Mouse (Mus musculus): ENCODE measurements around the gene Lalba.

Lalba gene
- long read RNA-seq, experiment 1, result 0 reads
- long read RNA-seq, experiment 2, result 0 reads

DNA sequence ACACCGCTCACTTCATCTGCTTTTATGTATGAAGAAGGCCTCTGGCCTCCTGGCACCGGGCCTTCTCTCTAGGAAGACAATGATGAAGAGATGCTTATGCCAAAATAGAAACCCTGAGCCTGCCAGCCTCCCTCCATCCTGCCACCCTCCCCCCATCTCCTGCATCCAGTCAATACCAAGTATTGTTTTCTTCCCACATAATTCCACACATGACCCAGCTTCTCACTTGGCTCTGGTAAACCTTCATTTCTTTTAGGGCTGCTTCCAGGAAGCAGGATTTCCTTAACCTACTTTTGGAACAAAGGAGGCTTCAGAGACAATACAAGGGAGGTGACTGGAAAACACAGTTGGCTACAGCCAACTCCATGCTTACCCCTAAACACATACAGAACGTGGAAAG lies at the start of gene Lalba:
Gene Lalba (minus strand): TSS at position 21 of the 400 bp plus-strand sequence.
- intact Hi-C loops (cut with DNase I), result no loop called here

DNA sequence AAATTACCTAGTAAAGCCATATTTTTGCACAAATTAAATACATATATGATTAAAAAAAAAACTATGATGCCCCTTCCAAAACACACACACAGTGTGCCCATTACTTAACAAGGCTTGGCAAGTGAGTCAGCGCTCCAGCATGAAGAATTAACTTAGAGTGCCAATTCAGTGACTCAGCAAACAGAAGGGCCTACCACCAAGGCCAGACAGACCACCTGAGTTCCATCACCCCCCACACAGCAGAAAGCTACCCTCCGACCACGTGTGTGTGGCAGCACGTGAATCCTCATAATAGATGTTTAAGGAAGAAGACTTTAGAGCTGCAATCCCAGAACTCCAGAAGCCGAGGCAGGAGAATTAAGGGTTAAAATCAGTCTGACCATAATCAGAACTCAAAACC lies 49.8 kb upstream of the Lalba start:
- intact Hi-C loops (cut with DNase I), result loop anchor here (5.0 kb wide), 1 partner anchor 35 kb away; no protein-coding TSS in a partner anchor

DNA sequence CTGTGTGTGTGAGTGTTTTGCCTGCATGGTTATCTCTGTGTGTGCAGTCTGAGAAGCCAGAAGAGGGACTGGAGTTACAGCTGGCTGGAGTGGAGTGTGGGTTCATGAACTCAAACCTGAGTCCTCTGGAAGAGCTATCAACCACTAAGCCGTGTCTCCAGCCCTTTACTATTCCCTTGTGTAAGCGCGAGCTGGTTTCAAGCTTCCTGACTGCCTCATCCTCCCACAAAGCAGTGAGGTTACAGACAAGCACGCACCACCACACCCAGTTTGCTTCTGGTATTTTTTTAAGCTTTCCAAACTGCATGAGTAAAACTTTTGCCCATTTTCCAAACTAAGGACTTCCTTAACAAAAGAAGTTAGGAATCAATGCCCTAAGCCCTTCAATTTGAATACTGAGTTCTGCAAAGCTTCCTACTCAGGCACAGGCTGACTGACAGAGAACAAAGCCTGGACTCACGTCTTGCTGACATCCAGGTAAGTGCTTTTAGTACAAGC lies 45.6 kb upstream of the Lalba start:
- intact Hi-C loops (cut with DNase I), result no loop called here

DNA sequence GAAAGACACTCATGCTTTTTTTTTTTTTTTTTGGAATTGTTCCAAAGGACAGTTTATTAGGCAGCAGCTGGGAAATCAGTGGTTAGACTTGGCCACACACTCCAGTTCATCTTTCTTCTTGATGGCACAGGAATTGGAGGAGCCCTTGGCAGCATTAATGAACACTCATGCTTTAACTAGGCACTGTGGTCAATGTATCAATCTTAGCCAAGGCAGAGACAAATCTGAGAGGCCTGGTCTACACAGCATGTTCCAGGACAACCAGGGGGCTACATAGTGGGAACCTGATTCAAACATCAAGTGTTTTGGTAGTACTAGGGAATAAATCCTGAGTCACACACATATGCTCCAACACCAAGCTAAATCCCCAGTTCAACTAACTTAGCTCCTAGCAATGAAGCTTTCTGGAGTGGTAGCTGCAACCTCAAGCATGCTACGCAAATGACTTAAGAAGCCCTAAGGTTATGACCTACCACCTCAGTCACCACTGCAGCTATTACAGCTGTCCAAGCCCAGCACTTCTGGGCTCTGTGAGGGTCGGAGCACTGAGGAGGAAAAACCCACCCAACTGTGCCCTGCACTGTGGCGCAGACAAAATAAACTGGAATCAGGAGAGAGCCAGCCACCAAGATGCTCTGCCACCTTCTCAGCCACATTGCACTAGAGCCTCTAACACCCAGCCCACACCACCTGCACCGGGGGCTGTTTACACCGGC lies 44.7 kb upstream of the Lalba start:
- intact Hi-C loops (cut with DNase I), result no loop called here

DNA sequence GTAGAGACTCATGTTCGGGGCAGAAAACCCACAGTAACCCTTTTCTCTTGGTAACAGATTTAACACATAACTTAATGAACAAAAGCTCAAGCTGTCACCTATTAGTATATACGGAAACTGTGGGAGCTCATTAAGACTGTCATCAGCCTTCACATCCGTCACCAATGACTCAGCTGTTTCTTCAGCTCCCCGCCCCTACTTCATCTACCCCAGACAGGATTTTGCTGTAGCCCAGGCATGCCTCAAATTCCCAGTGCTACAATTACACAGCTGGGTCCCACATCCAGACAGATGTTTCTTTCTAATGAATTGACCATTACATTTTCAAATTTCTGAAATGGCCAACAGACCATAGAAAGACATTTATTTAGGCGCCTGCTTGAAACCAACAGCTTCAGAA lies 43.5 kb upstream of the Lalba start:
- intact Hi-C loops (cut with DNase I), result no loop called here

DNA sequence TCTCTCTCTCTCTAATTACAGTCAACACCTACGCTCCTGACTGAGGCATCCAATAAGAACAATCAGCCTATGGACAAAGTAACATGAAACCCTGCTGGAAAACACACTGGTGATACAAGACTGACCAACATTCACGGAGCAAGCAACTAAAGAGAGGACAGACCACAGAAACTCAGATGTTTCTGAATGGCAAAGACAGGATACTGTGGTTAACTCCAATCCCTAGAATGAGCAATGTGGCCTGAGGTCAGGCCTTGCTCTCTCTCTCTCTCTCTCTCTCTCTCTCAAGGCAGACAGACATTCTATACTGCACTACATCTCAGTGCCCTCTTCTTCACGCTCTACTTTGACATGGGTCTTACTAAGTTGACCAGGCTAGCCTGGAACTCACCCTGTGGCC lies 38.7 kb upstream of the Lalba start:
- intact Hi-C loops (cut with DNase I), result no loop called here

DNA sequence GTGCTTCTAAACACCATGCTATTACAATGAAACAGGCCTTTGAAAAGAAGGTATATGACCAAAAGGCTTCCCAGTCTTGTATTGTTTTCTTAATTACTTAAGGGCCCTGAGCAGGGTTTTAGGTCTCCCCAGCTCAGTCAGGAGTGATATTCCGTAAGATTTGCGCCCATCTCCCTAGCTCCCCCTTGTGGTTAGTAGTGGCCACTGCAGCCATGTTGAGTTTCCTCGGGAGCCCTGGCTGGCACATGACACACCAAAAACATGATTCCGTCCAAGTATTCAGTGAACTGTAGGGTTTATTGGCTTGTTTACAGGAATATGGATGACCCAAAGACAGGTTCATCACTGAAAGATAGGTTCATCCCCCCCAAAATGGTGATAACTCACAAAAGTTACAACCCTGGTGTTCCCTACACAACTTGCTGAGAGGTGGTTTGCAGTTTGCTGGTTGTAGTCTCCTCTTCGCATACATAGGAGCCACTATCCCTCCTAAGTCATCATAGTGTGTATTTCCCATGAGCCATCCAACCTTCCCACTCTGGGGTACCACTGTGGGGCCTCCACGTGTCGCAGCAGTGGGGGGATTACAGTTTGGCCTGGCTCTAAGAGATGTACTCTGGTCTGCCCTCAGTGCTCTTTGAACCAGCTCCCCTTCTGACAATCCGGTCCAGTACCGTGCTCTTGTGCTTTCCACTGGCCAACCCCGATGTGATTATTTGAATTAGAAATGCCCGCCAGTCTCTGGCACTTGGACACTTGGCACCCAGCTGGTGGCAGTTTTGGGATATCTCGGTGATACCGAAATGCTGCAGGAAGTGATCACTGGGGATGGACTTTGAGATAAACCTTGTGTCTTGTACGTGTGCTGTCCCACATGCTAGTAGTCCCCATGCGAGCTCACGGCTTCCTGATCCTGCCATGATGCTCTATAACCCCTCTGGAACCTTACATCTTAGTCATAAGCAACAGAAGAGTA lies 35.1 kb upstream of the Lalba start:
- intact Hi-C loops (cut with DNase I), result loop anchor here (10.0 kb wide), 1 partner anchor 47 kb away; no protein-coding TSS in a partner anchor

DNA sequence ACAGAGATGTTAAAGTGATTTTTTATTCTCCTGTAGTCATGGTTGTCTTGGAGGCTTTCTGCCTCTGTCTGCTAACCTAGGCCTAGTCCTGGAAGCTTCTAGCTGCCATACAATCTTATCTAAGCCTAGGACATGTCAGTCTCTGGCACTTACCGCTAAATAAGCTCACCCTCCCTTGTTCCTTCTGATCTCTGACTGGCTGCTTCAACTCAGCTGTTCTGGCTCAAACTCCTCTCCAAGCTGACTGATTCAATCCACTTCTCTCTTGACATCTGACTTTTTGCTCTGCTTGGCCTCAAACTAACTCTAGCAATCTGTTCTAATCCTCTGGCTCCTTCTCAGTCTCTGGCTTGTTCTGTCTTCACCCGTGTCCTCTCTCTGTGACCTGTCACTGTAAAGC lies 32.3 kb upstream of the Lalba start:
- intact Hi-C loops (cut with DNase I), result loop anchor here (10.0 kb wide), 1 partner anchor 50 kb away; no protein-coding TSS in a partner anchor

DNA sequence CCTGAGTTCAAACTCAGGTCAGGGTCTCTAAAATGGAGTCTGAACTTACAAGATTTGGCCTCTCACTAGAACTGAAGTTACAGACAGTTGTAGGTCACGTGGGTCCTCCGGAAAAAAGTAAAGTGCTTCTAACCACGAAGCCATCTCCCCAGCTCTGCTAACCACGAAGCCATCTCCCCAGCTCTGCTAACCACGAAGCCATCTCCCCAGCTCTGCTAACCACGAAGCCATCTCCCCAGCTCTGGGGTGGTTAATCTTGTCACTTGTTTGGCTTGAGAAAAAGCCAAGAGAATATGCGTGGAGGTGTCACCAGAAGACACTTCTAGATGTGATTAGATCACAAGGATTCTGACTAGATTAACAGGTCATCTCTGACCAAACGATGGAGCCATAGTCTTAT lies 31.6 kb upstream of the Lalba start:
- intact Hi-C loops (cut with DNase I), result loop anchor here (10.0 kb wide), 1 partner anchor 51 kb away; no protein-coding TSS in a partner anchor

DNA sequence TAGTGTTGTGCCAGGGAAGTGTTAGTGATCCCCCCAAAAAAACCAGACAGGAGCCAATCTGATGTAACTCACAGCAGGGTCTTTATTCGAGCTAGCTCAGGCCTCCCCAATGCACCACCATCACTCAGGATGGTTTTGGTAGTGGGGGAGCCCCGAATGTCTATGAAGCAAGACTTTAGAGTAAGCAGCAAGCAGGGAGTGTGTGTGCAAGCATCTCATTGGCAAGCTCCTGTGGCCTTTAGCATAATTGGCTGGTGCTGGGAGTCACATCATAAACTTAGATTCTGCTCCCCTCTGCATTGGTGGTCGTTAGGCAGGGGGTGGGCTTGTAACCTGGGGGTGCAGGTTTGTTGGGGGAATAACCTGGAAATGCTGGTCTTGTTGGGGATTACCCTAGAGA lies 31.2 kb upstream of the Lalba start:
- intact Hi-C loops (cut with DNase I), result loop anchor here (10.0 kb wide), 1 partner anchor 51 kb away; no protein-coding TSS in a partner anchor

DNA sequence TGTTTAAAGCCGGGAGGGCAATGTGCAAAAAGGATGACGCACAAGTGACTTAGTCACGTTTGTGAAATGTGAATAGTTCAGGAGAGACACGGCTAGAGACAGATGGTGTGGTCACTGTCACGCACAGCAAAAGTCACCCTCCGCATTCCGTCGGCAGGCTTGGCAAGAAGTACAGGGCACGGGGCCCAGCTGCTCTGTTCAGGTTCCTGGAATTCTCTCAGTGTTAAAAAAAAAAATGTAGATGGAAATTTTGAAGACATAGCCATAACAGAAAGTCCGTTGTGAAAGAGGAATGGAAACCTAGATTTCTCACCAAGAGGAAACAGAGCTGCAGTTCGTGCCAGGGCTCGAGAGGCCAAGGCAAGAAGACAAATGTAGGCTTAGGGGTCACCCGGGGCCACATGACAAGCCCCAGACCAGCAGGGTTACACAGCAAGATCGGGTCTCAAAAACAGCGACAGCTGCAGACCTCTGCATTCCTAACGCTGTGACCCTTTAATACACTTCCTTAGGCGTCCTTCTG lies 30.3 kb upstream of the Lalba start:
- intact Hi-C loops (cut with DNase I), result loop anchor here (10.0 kb wide), 1 partner anchor 52 kb away; no protein-coding TSS in a partner anchor

DNA sequence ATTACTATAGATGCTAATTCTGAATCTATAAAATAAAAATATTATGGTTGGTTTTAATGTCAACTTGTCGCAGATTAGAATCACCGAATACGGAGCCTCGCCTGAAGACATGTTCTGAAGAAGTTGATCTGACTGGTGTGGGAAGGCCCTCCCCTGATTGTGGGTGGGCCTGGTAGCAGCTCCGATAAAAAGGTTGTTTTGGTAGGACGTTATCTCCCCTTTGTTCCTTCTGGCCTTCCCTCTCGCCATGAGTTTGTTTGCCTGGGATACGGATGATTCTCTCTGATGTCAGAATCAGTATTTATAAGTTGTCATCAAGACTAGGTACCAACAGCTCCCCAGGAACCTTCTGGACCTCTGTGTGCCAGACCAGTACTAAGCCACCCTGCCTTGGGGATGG lies 29.7 kb upstream of the Lalba start:
- intact Hi-C loops (cut with DNase I), result loop anchor here (10.0 kb wide), 1 partner anchor 53 kb away; no protein-coding TSS in a partner anchor

DNA sequence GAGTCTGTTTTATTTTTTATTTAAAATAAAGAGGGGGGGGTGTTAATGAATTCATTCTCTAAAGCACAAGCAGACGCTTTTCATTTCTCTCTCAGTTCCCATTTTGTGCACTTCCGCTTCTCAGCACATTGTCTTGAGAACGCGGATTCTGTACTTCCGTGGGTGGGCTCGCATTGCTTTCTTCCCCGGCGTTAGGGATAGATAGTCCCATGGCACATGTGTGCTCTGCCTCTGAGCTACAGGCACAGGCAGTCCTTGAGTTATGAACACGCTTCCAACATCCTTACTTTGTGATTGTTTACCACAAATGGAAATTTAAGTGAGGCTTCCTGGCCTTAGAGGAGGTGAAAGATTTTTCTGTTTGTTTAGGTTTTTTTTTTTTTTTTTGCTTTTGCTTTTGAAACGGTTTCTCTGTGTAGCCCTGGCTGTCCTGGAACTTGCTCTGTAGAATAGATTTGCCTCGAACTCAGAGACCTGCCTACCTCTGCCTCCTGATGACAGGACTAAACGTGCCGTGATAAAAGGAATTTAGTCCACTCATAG lies 28.9 kb upstream of the Lalba start:
- intact Hi-C loops (cut with DNase I), result loop anchor here (10.0 kb wide), 1 partner anchor 53 kb away; no protein-coding TSS in a partner anchor

DNA sequence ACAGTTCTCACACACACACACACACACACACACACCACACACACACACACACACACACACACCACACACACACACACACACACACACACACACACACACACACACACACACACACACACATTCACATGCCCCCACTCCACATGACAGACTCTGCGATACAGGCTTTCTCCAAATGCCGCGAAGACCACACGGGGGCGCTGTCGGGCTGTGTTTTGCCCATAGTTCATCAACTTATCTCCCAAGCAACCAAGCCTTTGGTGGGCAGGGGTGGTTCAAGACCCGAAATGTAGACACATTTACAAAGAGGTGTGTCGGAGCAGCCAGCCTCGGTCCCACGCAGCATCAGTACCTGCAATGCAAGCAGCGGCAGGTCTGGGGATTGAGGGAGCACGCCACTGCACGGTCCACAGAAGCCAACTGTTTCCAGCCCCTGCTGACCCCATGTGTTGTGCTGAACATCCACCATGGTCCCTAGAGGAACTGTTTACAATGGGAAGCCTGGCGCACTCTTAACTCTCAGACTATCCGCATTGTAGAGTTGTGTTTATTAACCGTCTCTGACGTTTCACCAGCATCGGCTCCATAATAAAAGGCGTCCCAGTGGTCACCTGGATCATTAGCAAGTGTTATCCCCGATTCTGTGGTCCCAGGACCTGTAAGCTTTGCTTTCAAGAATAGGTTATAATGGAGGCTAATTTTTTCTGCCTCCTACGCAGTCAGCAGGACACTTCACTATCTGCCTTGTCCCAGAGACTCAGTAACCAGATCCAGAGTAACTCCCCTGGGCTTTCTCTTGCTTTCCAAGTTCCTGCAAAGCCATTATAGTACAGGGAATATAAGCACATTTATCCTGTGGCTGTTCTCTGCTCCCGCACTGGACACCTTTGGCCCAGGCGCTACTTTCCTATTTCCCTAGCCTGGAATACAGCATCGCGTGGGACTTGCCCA lies 28.2 kb upstream of the Lalba start:
- intact Hi-C loops (cut with DNase I), result loop anchor here (1.0 to 10.0 kb wide), 2 partner anchors 54 to 108 kb away; no protein-coding TSS in a partner anchor

DNA sequence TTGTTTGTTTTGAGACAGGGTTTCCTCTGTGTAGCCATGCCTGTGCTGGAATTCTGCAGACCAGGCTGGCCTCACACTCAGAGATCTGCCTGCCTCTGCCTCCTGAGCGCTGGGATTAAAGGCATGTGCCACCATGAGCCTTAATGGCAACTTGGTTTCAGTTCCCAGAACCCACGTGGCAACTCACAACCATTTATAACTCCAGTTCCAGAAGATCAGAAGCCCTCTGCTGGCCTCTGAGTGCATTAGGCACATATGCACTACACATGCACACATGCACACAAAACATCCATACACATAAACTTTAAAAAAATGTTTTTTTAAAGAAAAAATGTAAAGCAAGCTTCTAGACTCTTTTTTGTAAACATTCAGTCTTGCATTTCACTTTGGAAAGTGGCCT lies 26.9 kb upstream of the Lalba start:
- intact Hi-C loops (cut with DNase I), result no loop called here

DNA sequence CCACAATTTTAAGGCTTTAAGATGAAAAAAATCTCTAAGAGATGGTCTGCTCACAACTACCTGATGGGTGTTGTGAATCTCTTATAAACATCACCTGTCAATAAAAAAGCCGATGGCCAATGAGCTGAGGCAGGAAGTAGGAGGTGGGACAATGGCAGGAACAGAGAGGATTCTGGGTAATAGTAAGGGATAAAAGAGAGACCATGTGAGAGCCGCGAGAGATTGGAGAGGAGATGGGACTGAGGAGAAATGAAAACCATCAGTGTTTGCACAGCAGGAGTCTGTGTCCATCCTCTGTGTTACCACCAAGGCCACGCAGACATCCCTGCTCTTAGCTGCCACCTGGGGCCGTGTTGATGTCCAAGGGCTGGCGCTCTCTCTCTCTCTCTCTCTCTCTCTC lies 24.8 kb upstream of the Lalba start:
- intact Hi-C loops (cut with DNase I), result no loop called here

DNA sequence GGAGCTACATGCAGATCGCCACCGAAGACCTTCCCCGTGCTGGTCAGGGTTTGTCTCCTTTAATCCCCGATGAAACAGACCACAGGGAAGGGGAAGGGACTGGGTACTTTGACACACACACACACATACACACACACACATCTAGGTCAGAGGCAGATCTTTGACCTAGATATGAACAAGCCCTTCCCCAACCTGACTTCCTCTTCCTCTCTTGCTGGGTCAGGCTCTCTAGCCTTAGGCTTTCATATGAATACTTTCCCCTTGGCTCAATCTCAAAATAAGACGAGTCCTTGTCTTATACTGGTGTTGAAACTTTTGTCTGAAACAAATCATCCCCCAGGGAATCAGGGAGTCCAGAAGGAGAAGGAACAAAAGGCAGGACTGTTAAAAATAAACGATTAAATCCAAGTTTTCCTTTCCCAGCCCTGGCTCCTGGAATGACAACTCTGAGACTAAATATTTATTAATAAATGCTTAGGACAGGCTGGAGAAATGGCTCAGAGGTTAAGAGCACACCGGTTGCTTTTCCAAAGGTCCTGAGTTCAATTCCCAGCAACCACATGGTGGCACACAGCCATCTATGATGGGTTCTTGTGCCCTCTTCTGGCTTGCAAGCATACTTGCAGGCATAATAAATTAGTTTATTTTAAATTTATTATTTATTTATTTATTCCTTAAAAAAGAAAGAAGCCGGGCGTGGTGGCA lies 23.9 kb upstream of the Lalba start:
- intact Hi-C loops (cut with DNase I), result no loop called here

DNA sequence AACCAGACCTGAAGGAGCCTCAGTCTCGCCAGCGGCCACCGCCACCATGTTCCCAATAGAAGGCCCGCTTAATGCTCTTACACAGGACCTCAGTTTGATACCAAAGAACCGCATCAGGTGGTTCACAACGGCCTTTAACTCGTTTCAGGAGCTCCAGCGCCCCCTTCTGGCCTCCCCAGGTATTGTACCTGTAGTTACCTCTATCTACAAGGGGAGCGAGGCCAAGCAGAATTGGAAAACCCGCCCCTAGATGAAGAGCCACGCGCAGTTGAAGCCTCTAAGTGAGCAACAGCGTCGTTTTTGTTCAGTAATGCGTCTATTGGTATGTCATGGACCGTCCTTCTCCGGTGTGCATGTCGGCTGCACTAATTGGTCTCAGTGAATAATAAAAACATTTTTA lies 22.0 kb upstream of the Lalba start:
- intact Hi-C loops (cut with DNase I), result no loop called here

DNA sequence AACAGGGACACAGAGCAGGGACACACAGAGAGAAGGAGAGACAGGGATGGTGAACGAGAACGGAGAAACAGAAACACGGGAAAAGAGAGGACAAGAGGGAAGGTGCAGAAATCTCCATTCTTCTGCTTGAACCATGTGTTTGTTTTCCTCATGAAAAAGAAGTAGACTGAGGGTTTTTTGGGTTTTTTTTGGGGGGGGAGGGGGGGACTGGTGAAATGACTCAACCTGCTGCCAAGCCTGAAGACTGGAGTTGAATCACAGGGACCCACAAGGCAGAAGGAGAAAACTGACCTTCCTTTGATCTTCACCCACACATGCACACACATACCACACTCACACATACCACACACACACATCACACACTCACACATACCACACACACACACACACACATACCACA lies 20.8 kb upstream of the Lalba start:
- intact Hi-C loops (cut with DNase I), result no loop called here
